Mouse (Mus musculus) hindbrain, embryonic 11.5 days (tissue): ENCODE measurements at regions not wholly inside any gene's neighbourhood (a gene's known extent, or its start where the extent isn't known, plus 50 kb on each side); places are given as distances from the start of the nearest gene placed in this dataset.

ENCODE experiments used
- ATAC-seq: fragments of 200-750 bp; cut with Nextera tagmentation; 2 replicates; pipeline ENCODE4 v1.8.0; 2017; ENCODE audit warnings: mild to moderate bottlenecking, moderate TSS enrichment, moderate library complexity; ENCODE audit not compliant: low FRiP score
- DNase-seq: peaks from one replicate; pipeline ENCODE4 v3.0.0-alpha.2; 2015; ENCODE audit warnings: low spot score
- H3K27ac ChIP-seq: fragments of 300-500 bp; sonication (generic); 2 replicates; pipeline ENCODE4 v1.5.1; 2014; ENCODE audit warnings: mild to moderate bottlenecking, low read depth, low read length
- H3K27me3 ChIP-seq: fragments of 300-500 bp; sonication (generic); 2 replicates; pipeline ENCODE4 v1.6.1; 2014; ENCODE audit warnings: mild to moderate bottlenecking, low read length, moderate library complexity, mixed read lengths; ENCODE audit not compliant: control insufficient read depth, insufficient read depth
- H3K36me3 ChIP-seq: fragments of 300-500 bp; sonication (generic); 2 replicates; pipeline ENCODE4 v1.6.1; 2014; ENCODE audit warnings: mild to moderate bottlenecking, low read length, moderate library complexity, mixed read lengths; ENCODE audit not compliant: control insufficient read depth, insufficient read depth
- H3K4me1 ChIP-seq: fragments of 300-500 bp; sonication (generic); replicated peaks from 2 replicates; pipeline ENCODE4 v1.6.1; 2014; ENCODE audit warnings: low read length, mixed read lengths; ENCODE audit not compliant: control insufficient read depth, insufficient read depth
- H3K4me2 ChIP-seq: fragments of 300-500 bp; sonication (generic); replicated peaks from 2 replicates; pipeline ENCODE4 v1.6.1; 2014; ENCODE audit warnings: mild to moderate bottlenecking, low read depth, low read length
- H3K4me3 ChIP-seq: fragments of 300-500 bp; sonication (generic); 2 replicates; pipeline ENCODE4 v1.5.1; 2014; ENCODE audit warnings: low read depth, low read length
- H3K9ac ChIP-seq: fragments of 300-500 bp; sonication (generic); 2 replicates; pipeline ENCODE4 v1.6.1; 2014; ENCODE audit warnings: low read depth, low read length
- H3K9me3 ChIP-seq: fragments of 300-500 bp; sonication (generic); 2 replicates; pipeline ENCODE4 v1.6.1; 2016; ENCODE audit warnings: low read length; ENCODE audit not compliant: control insufficient read depth
- WGBS: fragments of 180-500 bp; shearing (Covaris S2); extraction: QIAGEN DNeasy Blood & Tissue Kit; methylation state at CpG from one replicate; pipeline ENCODE4 v1.1.7; 2014; 5-methylcytosine and 5-hydroxymethylcytosine counted together

- DNase-seq (no peak), ATAC-seq (no peak)
- Histone ChIP-seq H3K9ac (no peak overlapping the region), H3K36me3 (no peaks in the 10 kb centered on the region), H3K27ac (no peak overlapping the region), H3K4me1 (no peaks in the 10 kb centered on the region), H3K9me3 (no peaks in the 10 kb centered on the region), H3K27me3 (no peaks in the 10 kb centered on the region), H3K4me2 (no peak overlapping the region), H3K4me3 (no peak overlapping the region)
- WGBS: 87% methylated on average over 8 of the region's 8 CpGs
Observed at GRCm38 (mm10) chr13:40429831-40430230, 68.6 kb upstream of the Ofcc1 start.

GRCm38 (mm10) chr13:40423051-40423450 lies 61.8 kb upstream of the Ofcc1 start:
- 84% methylated on average over 3 of the region's 3 CpGs for WGBS
- H3K9ac ChIP-seq: no peak overlapping the region
- H3K36me3 ChIP-seq: no peaks in the 10 kb centered on the region
- no peak for ATAC-seq
- DNase-seq: no peak
- no peak overlapping the region for H3K4me3 ChIP-seq
- no peaks in the 10 kb centered on the region for H3K27me3 ChIP-seq
- H3K4me1 ChIP-seq: no peaks in the 10 kb centered on the region
- no peak overlapping the region for H3K4me2 ChIP-seq
- no peaks in the 10 kb centered on the region for H3K9me3 ChIP-seq
- H3K27ac ChIP-seq: no peak overlapping the region

DNA sequence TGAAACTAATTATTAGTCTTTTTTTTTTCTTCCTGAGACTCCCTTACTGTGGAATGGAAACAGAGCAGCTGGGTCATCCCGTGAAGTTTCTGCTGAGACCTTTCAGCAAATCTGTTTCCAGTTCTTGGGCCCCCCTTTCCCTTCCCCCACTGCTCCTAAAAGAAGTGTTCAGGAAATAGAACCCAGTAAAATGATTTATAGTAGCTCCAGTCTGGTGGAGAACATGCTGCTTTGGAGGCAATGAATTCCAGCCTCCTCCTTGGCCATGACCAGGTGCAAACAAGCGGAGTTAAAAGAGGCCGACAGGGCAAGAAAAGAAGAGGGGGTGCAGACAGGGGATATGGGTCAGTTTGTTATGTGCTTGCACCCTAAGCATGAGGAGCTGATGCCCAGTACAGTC lies 56.6 kb upstream of the Ofcc1 start:
- H3K9me3 ChIP-seq: no peaks in the 10 kb centered on the region
- no peak overlapping the region for H3K4me3 ChIP-seq
- H3K9ac ChIP-seq: no peak overlapping the region
- 62% methylated on average over 3 of the region's 3 CpGs for WGBS
- no peak for ATAC-seq
- H3K4me2 ChIP-seq: no peak overlapping the region
- H3K27ac ChIP-seq: no peak overlapping the region
- no peaks in the 10 kb centered on the region for H3K27me3 ChIP-seq
- no peak for DNase-seq
- H3K4me1 ChIP-seq: no peaks in the 10 kb centered on the region
- H3K36me3 ChIP-seq: no peaks in the 10 kb centered on the region

GRCm38 (mm10) chr13:40413074-40413473 lies 51.8 kb upstream of the Ofcc1 start:
- Histone ChIP-seq H3K4me3 (no peak overlapping the region), H3K27ac (no peak overlapping the region), H3K27me3 (no peaks in the 10 kb centered on the region), H3K9me3 (no peaks in the 10 kb centered on the region), H3K9ac (no peak overlapping the region), H3K36me3 (no peaks in the 10 kb centered on the region), H3K4me1 (no peaks in the 10 kb centered on the region), H3K4me2 (no peak overlapping the region)
- DNase-seq (no peak), ATAC-seq (no peak)
- 95% methylated on average over 11 of the region's 11 CpGs for WGBS
